Mouse (Mus musculus) layer of hippocampus, adult 2 months (tissue): ENCODE measurements at regions not wholly inside any gene's neighbourhood (a gene's known extent, or its start where the extent isn't known, plus 50 kb on each side); places are given as distances from the start of the nearest gene placed in this dataset.

Experiments
- DNase-seq, 2 experiments: peaks; one replicate each; pipeline ENCODE4 v3.0.0; 2022; ENCODE audit warnings: low spot score in 2 of 2
- H3K27ac ChIP-seq: fragments of 200-600 bp; 2 replicates; pipeline ENCODE4 v1.8.1; 2022
- H3K4me3 ChIP-seq: fragments of 200-600 bp; 2 replicates; pipeline ENCODE4 v1.8.1; 2022; ENCODE audit warnings: mild to moderate bottlenecking
- CTCF ChIP-seq: fragments of 200-600 bp; conservative IDR thresholded peaks from 2 replicates; pipeline ENCODE4 v1.8.1; 2022; ENCODE audit warnings: antibody characterized with exemption, mild to moderate bottlenecking, moderate library complexity

- no peak overlapping the region for H3K4me3 ChIP-seq
- no peak for TF ChIP-seq CTCF
- no peak for DNase-seq
- H3K27ac ChIP-seq = no peak overlapping the region
These were observed 53.1 kb upstream of the Rai14 start for GRCm38 (mm10) chr15:10767535-10767934.

GRCm38 (mm10) chr15:10770410-10771310 lies 56.2 kb upstream of the Rai14 start:
- Histone ChIP-seq H3K4me3 (no peak overlapping the region), H3K27ac (no peak overlapping the region)
- no peak for DNase-seq
- TF ChIP-seq CTCF = no peak

- no peak overlapping the region for H3K4me3 ChIP-seq
- DNase-seq = no peak
These were observed 56.9 kb upstream of the Rai14 start for GRCm38 (mm10) chr15:10771311-10771690.

GRCm38 (mm10) chr15:10779941-10780620 lies 65.7 kb upstream of the Rai14 start:
- TF ChIP-seq CTCF = no peak
- H3K4me3 ChIP-seq = no peak overlapping the region
- DNase-seq = no peak
- H3K27ac ChIP-seq = no peak overlapping the region

More at GRCm38 (mm10) chr15:10771311-10771690, 56.9 kb upstream of the Rai14 start:
- no peak overlapping the region for H3K27ac ChIP-seq
- no peak for TF ChIP-seq CTCF

GRCm38 (mm10) chr15:10789371-10789770 lies 74.9 kb upstream of the Rai14 start:
- DNase-seq = no peak
- no peak for TF ChIP-seq CTCF
- no peak overlapping the region for H3K4me3 ChIP-seq
- no peak overlapping the region for H3K27ac ChIP-seq

- no peak for DNase-seq
- no peak overlapping the region for H3K4me3 ChIP-seq
- TF ChIP-seq CTCF = no peak
- no peak overlapping the region for H3K27ac ChIP-seq
These were observed 76.6 kb upstream of the Rai14 start for GRCm38 (mm10) chr15:10790862-10791497.

- no peak overlapping the region for H3K27ac ChIP-seq
- no peak overlapping the region for H3K4me3 ChIP-seq
- TF ChIP-seq CTCF = no peak
- no peak for DNase-seq
These were observed 77.2 kb upstream of the Rai14 start for GRCm38 (mm10) chr15:10791516-10792112.

GRCm38 (mm10) chr15:10792156-10792555 lies 77.7 kb upstream of the Rai14 start:
- no peak overlapping the region for H3K27ac ChIP-seq
- no peak for TF ChIP-seq CTCF
- no peak for DNase-seq
- H3K4me3 ChIP-seq = no peak overlapping the region

GRCm38 (mm10) chr15:10795126-10795792 lies 80.8 kb upstream of the Rai14 start:
- no peak for TF ChIP-seq CTCF
- Histone ChIP-seq H3K4me3 (no peak overlapping the region), H3K27ac (no peak overlapping the region)
- DNase-seq = no peak

- H3K4me3 ChIP-seq = no peak overlapping the region
- DNase-seq = no peak
- TF ChIP-seq CTCF = no peak
- no peak overlapping the region for H3K27ac ChIP-seq
These were observed 85.2 kb upstream of the Rai14 start for GRCm38 (mm10) chr15:10799656-10800055.

GRCm38 (mm10) chr15:10814195-10814594 lies 99.8 kb upstream of the Rai14 start:
- no peak overlapping the region for H3K4me3 ChIP-seq
- no peak for TF ChIP-seq CTCF
- no peak for DNase-seq
- no peak overlapping the region for H3K27ac ChIP-seq

GRCm38 (mm10) chr15:10814709-10815108 lies 100.3 kb upstream of the Rai14 start:
- no peak for DNase-seq
- Histone ChIP-seq H3K27ac (no peak overlapping the region), H3K4me3 (no peak overlapping the region)
- TF ChIP-seq CTCF = no peak
